Mouse (Mus musculus) stomach, embryonic 14.5 days (tissue): ENCODE results near the gene Loxl4. TPM values are rescaled to one million over a fixed set of nuclear protein-coding genes. Genes with fewer than 3 reads are reported as not detected.

Experiments used
- ATAC-seq: fragments of 200-750 bp; cut with Nextera tagmentation; 2 replicates; pipeline ENCODE4 v1.8.0; 2017; ENCODE audit warnings: low read depth, moderate TSS enrichment; ENCODE audit not compliant: insufficient number of reproducible peaks, insufficient read depth, low FRiP score
- H3K27ac ChIP-seq: fragments of 300-500 bp; sonication (generic); 2 replicates; pipeline ENCODE4 v1.5.1; 2014; ENCODE audit warnings: mild to moderate bottlenecking, low read length, moderate library complexity, mixed read lengths
- H3K27me3 ChIP-seq: fragments of 300-500 bp; sonication (generic); 2 replicates; pipeline ENCODE4 v1.6.1; 2014; ENCODE audit warnings: low read length, control low read depth, mixed read lengths; ENCODE audit not compliant: control insufficient read depth, insufficient read depth
- H3K36me3 ChIP-seq: fragments of 300-500 bp; sonication (generic); 2 replicates; pipeline ENCODE4 v1.6.1; 2014; ENCODE audit warnings: mild to moderate bottlenecking, control low read depth, low read length, moderate library complexity, mixed read lengths; ENCODE audit not compliant: control insufficient read depth, insufficient read depth
- H3K4me1 ChIP-seq: fragments of 300-500 bp; sonication (generic); 2 replicates; pipeline ENCODE4 v1.6.1; 2014; ENCODE audit warnings: low read length, control low read depth, mixed read lengths; ENCODE audit not compliant: control insufficient read depth, insufficient read depth
- H3K4me2 ChIP-seq: fragments of 300-500 bp; sonication (generic); replicated peaks from 2 replicates; pipeline ENCODE4 v1.6.1; 2014; ENCODE audit warnings: low read depth, low read length, control low read depth
- H3K4me3 ChIP-seq: fragments of 300-500 bp; sonication (generic); 2 replicates; pipeline ENCODE4 v1.5.1; 2014; ENCODE audit warnings: low read depth, low read length, control low read depth
- H3K9ac ChIP-seq: fragments of 300-500 bp; sonication (generic); replicated peaks from 2 replicates; pipeline ENCODE4 v1.6.1; 2014; ENCODE audit warnings: low read depth, mild to moderate bottlenecking, control low read depth, low read length, moderate library complexity, mixed read lengths
- H3K9me3 ChIP-seq: fragments of 300-500 bp; sonication (generic); 2 replicates; pipeline ENCODE4 v1.6.1; 2016; ENCODE audit warnings: low read depth, low read length, control low read depth; ENCODE audit not compliant: control insufficient read depth
- WGBS: fragments of 180-500 bp; shearing (Covaris S2); extraction: QIAGEN DNeasy Blood & Tissue Kit; methylation state at CpG from one replicate; pipeline ENCODE4 v1.1.7; 2014; 5-methylcytosine and 5-hydroxymethylcytosine counted together
- polyA plus RNA-seq: library from polyadenylated mRNA; unstranded; fragments of >200 nt; fragmentation: Nextera tagmentation; extraction: Ambion mirVana; gene quantifications from 2 replicates; pipeline ENCODE4 v1.2.1, GENCODE M21; 2014

Loxl4 gene
- polyA plus RNA-seq, 1 experiment from 2014 or later, result 3.0 TPM

DNA sequence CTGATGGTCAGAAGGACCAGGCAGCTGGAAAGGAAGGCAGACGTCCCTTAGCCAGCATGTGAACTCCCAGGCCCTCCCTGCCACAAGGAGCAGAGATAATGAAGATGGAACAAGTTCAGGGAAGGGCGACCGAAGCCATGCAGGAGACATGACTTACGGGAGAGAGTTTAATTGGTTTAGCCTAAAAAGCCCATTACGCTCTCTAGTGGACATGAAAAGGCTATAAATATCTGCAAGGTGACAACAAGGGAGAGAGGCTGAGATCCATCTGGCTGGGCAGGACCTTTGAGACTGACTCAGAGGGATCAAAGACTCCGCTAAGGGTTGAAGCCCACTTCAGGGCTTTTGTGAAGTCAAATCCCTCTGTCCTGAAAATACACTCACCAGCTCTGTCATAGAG lies 40.5 kb upstream of the Loxl4 start:
- Histone ChIP-seq H3K9ac (no peak overlapping the region), H3K36me3 (no peaks in the 10 kb centered on the region), H3K4me1 (no peaks in the 10 kb centered on the region), H3K27me3 (no peaks in the 10 kb centered on the region), H3K4me3 (no peak overlapping the region), H3K9me3 (no peaks in the 10 kb centered on the region), H3K4me2 (no peak overlapping the region), H3K27ac (no peak overlapping the region)
- 22% methylated on average over 6 of the region's 6 CpGs for WGBS
- ATAC-seq, result no peak

DNA sequence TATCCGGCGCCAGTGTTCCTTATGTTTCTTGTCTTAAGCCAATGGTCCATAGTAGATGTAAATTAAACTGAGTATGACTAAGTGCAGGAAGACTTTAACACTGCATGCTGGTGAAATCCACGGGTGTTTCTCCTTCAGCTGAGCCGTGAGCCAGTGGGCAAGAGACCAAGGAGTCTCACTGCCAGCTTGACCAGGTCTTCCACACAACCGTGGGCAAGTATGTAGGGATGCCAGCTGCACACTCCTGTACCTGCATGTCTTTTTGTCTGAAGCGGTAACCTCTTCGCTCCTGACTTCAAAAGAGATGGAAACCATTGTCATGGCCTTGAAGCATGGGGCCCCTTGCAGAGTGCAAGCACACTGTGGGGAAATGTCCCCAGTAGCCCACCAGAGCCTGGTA lies 39.8 kb upstream of the Loxl4 start:
- Histone ChIP-seq H3K9ac (no peak overlapping the region), H3K9me3 (no peaks in the 10 kb centered on the region), H3K4me3 (no peak overlapping the region), H3K27ac (no peak overlapping the region), H3K27me3 (no peaks in the 10 kb centered on the region), H3K36me3 (no peaks in the 10 kb centered on the region), H3K4me2 (no peak overlapping the region), H3K4me1 (no peaks in the 10 kb centered on the region)
- no peak for ATAC-seq
- WGBS, result 69% methylated on average over 7 of the region's 7 CpGs

GRCm38 (mm10) chr19:42640211-42640610 lies 27.6 kb upstream of the Loxl4 start:
- no peaks in the 10 kb centered on the region for H3K27me3 ChIP-seq
- no peaks in the 10 kb centered on the region for H3K36me3 ChIP-seq
- ATAC-seq, result no peak
- no peak overlapping the region for H3K4me2 ChIP-seq
- no peak overlapping the region for H3K9ac ChIP-seq
- H3K4me3 ChIP-seq, result no peak overlapping the region
- WGBS, result 75% methylated on average over 9 of the region's 9 CpGs
- no peaks in the 10 kb centered on the region for H3K9me3 ChIP-seq
- peaks cover 16% of the 10 kb centered on the region; the same call in 1 of the 2 replicates for H3K4me1 ChIP-seq
- peak overlapping the region; percentile 91; the same call in 1 of the 2 replicates for H3K27ac ChIP-seq

- Histone ChIP-seq H3K27ac (peak overlapping the region; percentile 91), H3K4me2 (0 out of 2 replicates have a peak overlapping the region, but pooled peaks have one; percentile 7)
- 41% methylated on average over 8 of the region's 8 CpGs for WGBS
Measured at GRCm38 (mm10) chr19:42639544-42639943, 26.9 kb upstream of the Loxl4 start.

DNA sequence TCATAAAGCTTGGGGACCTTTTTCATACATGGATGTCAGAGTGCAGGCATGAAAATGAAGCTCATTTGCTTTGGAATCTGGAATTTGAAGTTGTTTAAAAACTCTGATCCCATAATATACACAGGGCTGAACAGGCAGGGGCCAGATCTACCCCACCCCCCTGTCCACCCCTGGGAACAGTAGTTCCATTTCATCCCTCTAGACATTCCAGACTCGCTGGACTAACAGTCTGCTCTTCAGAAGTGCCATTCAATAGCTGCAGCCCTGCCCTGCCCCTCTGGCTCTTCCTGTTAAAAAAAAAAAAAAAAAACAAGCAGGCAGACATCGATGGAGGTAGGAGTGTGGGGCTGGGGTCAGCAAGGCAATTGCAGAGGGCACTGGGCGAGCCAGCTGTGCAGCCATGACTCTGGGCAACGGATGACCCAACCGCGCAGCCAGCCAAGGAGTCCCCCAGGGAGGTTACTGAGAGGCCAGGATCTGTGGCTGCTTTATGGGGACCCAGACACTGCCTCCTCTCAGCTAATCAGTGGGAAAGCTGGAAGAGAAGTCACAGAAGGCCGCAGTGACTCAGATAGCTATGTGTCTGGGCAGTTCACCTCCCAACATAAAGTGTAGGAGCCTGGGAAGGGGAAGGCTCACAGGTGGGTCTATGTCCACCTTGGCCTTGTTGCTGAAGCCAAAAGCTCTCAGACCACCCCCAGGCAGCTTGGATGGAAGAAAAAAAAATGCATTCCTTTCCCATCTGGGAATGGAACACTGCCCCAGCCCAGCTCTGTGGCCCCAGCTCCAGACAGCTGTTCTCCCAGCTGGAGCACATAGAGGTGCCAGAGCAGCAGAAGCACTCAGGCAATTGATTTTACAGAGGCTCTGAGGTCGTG lies 26.2 kb upstream of the Loxl4 start:
- WGBS, result 25% methylated on average over 8 of the region's 8 CpGs
- ATAC-seq, result peak; percentile 88
- peaks cover 16% of the 10 kb centered on the region; the same call in 1 of the 2 replicates for H3K4me1 ChIP-seq
- no peaks in the 10 kb centered on the region for H3K9me3 ChIP-seq
- no peak overlapping the region for H3K9ac ChIP-seq
- peak overlapping the region; percentile 91 for H3K27ac ChIP-seq
- no peaks in the 10 kb centered on the region for H3K27me3 ChIP-seq
- H3K4me2 ChIP-seq, result peak overlapping the region; percentile 12; the same call in 1 of the 2 replicates
- H3K36me3 ChIP-seq, result no peaks in the 10 kb centered on the region
- H3K4me3 ChIP-seq, result no peak overlapping the region

More at GRCm38 (mm10) chr19:42639544-42639943, 26.9 kb upstream of the Loxl4 start:
- no peaks in the 10 kb centered on the region for H3K36me3 ChIP-seq
- no peak; the same call in 1 of the 2 replicates for ATAC-seq
- no peaks in the 10 kb centered on the region for H3K27me3 ChIP-seq
- peaks cover 16% of the 10 kb centered on the region; the same call in 1 of the 2 replicates for H3K4me1 ChIP-seq
- no peaks in the 10 kb centered on the region for H3K9me3 ChIP-seq
- H3K9ac ChIP-seq, result no peak overlapping the region
- no peak overlapping the region for H3K4me3 ChIP-seq

- Histone ChIP-seq H3K27ac (no peak overlapping the region), H3K4me3 (no peak overlapping the region), H3K36me3 (no peaks in the 10 kb centered on the region), H3K4me2 (no peak overlapping the region), H3K9ac (no peak overlapping the region), H3K4me1 (peaks cover 16% of the 10 kb centered on the region; the same call in 1 of the 2 replicates), H3K27me3 (no peaks in the 10 kb centered on the region), H3K9me3 (no peaks in the 10 kb centered on the region)
- 38% methylated on average over 11 of the region's 11 CpGs for WGBS
- no peak for ATAC-seq
Measured at GRCm38 (mm10) chr19:42636631-42637030, 24.0 kb upstream of the Loxl4 start.

DNA sequence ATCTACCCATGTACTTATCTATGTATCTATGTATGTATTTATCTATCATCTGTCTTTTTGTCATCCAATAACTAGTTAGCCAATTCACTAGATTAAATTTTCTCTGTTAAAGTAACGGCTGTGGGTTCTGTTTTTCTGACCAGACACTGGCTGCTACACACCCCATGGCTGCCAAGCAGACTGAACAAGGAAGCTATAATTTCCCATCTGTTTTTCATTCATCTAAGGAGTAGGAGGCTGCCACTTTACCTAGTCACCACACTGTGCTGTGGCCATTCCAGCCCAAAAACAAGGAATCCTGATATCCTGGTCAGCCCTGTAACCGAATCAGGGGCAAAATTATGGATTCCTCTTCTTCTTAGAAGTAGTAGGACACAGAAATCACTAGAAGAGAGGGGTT lies 21.0 kb upstream of the Loxl4 start:
- ATAC-seq, result no peak

DNA sequence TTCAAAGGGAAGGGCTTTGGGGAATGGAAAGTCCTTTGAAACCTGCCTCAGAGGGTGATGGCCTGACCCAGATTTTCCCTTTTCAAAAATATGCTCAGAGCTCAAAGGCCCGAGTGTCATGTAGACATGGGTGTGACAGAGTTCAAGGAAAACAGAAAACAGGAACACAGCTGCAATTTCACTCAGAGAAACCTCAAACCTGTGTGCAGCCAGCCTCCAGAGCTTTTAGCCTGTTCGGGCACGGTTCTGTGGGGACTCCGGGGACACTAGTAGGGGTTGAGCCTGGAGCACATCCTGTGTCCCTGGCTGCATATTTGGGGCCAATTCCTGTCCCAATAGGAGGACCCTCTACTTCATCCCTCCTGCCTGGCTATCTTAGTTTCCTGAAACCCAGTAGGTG lies 19.7 kb upstream of the Loxl4 start:
- peaks cover 5% of the 10 kb centered on the region for H3K4me1 ChIP-seq
- no peak overlapping the region for H3K9ac ChIP-seq
- 68% methylated on average over 4 of the region's 4 CpGs for WGBS
- H3K36me3 ChIP-seq, result no peaks in the 10 kb centered on the region
- no peaks in the 10 kb centered on the region for H3K27me3 ChIP-seq
- no peak overlapping the region for H3K27ac ChIP-seq
- H3K9me3 ChIP-seq, result no peaks in the 10 kb centered on the region
- no peak overlapping the region for H3K4me2 ChIP-seq
- no peak for ATAC-seq
- H3K4me3 ChIP-seq, result no peak overlapping the region

More for the DNA sequence above, 21.0 kb upstream of the Loxl4 start:
- Histone ChIP-seq H3K36me3 (no peaks in the 10 kb centered on the region), H3K27ac (no peak overlapping the region), H3K27me3 (no peaks in the 10 kb centered on the region), H3K9ac (no peak overlapping the region), H3K4me1 (peaks cover 9% of the 10 kb centered on the region), H3K4me2 (no peak overlapping the region), H3K4me3 (no peak overlapping the region), H3K9me3 (no peaks in the 10 kb centered on the region)
- 83% methylated on average over 2 of the region's 2 CpGs for WGBS
